Mouse (Mus musculus) intestine, postnatal 0 days (tissue): ENCODE measurements around the gene Psmc3ip. TPM values are rescaled to one million over a fixed set of nuclear protein-coding genes. Genes with fewer than 3 reads are reported as not detected.

Experiments
- ATAC-seq: fragments of 200-750 bp; cut with Nextera tagmentation; 2 replicates; pipeline ENCODE4 v1.8.0; 2017; ENCODE audit warnings: mild to moderate bottlenecking, moderate TSS enrichment, moderate library complexity
- H3K27ac ChIP-seq: fragments of 300-500 bp; sonication (generic); 2 replicates; pipeline ENCODE4 v1.5.1; 2014; ENCODE audit warnings: mild to moderate bottlenecking, low read depth, low read length, moderate library complexity
- H3K27me3 ChIP-seq: fragments of 300-500 bp; sonication (generic); replicated peaks from 2 replicates; pipeline ENCODE4 v1.6.1; 2014; ENCODE audit warnings: low read length, mixed read lengths; ENCODE audit not compliant: control insufficient read depth, insufficient read depth
- H3K36me3 ChIP-seq: fragments of 300-500 bp; sonication (generic); 2 replicates; pipeline ENCODE4 v1.6.1; 2014; ENCODE audit warnings: mild to moderate bottlenecking, moderate library complexity; ENCODE audit not compliant: control insufficient read depth, insufficient read depth
- H3K4me1 ChIP-seq: fragments of 300-500 bp; sonication (generic); replicated peaks from 2 replicates; pipeline ENCODE4 v1.6.1; 2014; ENCODE audit warnings: antibody characterized with exemption, low read length, mixed read lengths; ENCODE audit not compliant: control insufficient read depth, insufficient read depth
- H3K4me2 ChIP-seq: fragments of 300-500 bp; sonication (generic); replicated peaks from 2 replicates; pipeline ENCODE4 v1.6.1; 2014; ENCODE audit warnings: low read depth, mild to moderate bottlenecking, moderate library complexity
- H3K4me3 ChIP-seq: fragments of 300-500 bp; sonication (generic); 2 replicates; pipeline ENCODE4 v1.5.1; 2014; ENCODE audit warnings: low read depth, low read length
- H3K9ac ChIP-seq: fragments of 300-500 bp; sonication (generic); 2 replicates; pipeline ENCODE4 v1.6.1; 2014; ENCODE audit warnings: mild to moderate bottlenecking, low read depth, low read length
- H3K9me3 ChIP-seq: fragments of 300-500 bp; sonication (generic); 2 replicates; pipeline ENCODE4 v1.6.1; 2016; ENCODE audit warnings: mixed run types; ENCODE audit not compliant: control insufficient read depth
- CTCF ChIP-seq: sonication (generic); IDR thresholded peaks from 2 replicates; pipeline ENCODE4 v1.5.1; 2016; ENCODE audit warnings: low read depth, mild to moderate bottlenecking, control low read depth, antibody characterized with exemption, moderate library complexity
- WGBS: fragments of 180-500 bp; shearing (Covaris S2); extraction: QIAGEN DNeasy Blood & Tissue Kit; methylation state at CpG from one replicate; pipeline ENCODE4 v1.1.7; 2014; 5-methylcytosine and 5-hydroxymethylcytosine counted together
- microRNA-seq: library from miRNA; unstranded; fragments of <30 nt; microRNA quantifications from one replicate; pipeline ENCODE4, GENCODE M21; 2016
- polyA plus RNA-seq: library from polyadenylated mRNA; unstranded; fragments of >200 nt; fragmentation: Nextera tagmentation; extraction: Ambion mirVana; gene quantifications from 2 replicates; pipeline ENCODE4 v1.2.1, GENCODE M21; 2015

Gene Psmc3ip
- polyA plus RNA-seq, 1 experiment from 2014 or later: 9.1 TPM

DNA sequence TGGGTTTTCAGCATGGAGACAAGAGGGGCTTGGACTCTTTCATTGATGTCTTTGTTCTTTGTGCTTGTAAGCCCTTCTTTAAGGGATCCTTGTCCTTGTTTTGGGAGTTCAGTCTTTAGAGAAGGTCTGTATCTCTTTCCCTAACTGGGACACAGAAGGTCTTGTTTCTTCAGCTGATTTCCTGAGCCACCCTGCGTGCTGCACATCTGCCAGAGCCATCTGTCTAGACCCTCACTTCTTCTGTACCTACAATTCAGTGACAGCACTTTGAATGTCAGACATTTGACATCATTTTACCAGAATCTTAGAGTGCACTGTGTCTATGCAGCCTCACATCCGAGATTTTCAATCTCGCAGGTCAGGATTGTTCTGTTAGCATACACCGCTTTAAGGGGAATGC is 49.4 kb downstream of the Psmc3ip start:
- 92% methylated on average over 4 of the region's 4 CpGs for WGBS
- H3K27ac ChIP-seq: no peak overlapping the region
- H3K27me3 ChIP-seq: no peaks in the 10 kb centered on the region
- H3K9me3 ChIP-seq: no peaks in the 10 kb centered on the region
- ATAC-seq: no peak
- H3K4me3 ChIP-seq: no peak overlapping the region
- TF ChIP-seq CTCF: no peak
- H3K9ac ChIP-seq: no peak overlapping the region
- no peak overlapping the region for H3K4me2 ChIP-seq
- peaks cover 68% of the 10 kb centered on the region for H3K36me3 ChIP-seq
- no peaks in the 10 kb centered on the region for H3K4me1 ChIP-seq

Small RNA genes lying within 50 kb of the gene (microRNA-seq; reads per million reads assigned to microRNA genes)
- not detected for gene Gm27626

Other genes starting within 250 kb of the Psmc3ip start
- 13.0 and 13.3 TPM in 2 replicates for gene Stat5b, start 244.7 kb downstream of the Psmc3ip start, polyA plus RNA-seq
- 4.8 TPM in 2 replicates for gene Stat5a, start 236.1 kb downstream of the Psmc3ip start, polyA plus RNA-seq
- 61.2 and 68.6 TPM in 2 replicates for gene Stat3, start 155.9 kb downstream of the Psmc3ip start, polyA plus RNA-seq
- 191 and 207 TPM in 2 replicates for gene Cavin1, start 124.5 kb downstream of the Psmc3ip start, polyA plus RNA-seq
- gene Atp6v0a1, start 86.0 kb downstream of the Psmc3ip start, polyA plus RNA-seq: 62.1 and 67.2 TPM in 2 replicates
- gene Naglu, start 25.4 kb downstream of the Psmc3ip start, polyA plus RNA-seq: 25.6 and 25.8 TPM in 2 replicates
- 0.08 TPM in 1 of 2 replicates, not detected in the other for gene Hsd17b1, start 17.0 kb downstream of the Psmc3ip start, polyA plus RNA-seq
- 28.0 TPM in 2 replicates for gene Coasy, start 12.9 kb downstream of the Psmc3ip start, polyA plus RNA-seq
- gene Mlx, start 8.2 kb downstream of the Psmc3ip start, polyA plus RNA-seq: 93.3 and 96.4 TPM in 2 replicates
- gene Retreg3, start 24.5 kb upstream of the Psmc3ip start, polyA plus RNA-seq: 10.3 and 12.3 TPM in 2 replicates
- gene Tubg1, start 24.5 kb upstream of the Psmc3ip start, polyA plus RNA-seq: 20.0 and 20.6 TPM in 2 replicates
- gene Tubg2, start 60.5 kb upstream of the Psmc3ip start, polyA plus RNA-seq: 2.5 and 2.8 TPM in 2 replicates
- gene Cntnap1, start 75.1 kb upstream of the Psmc3ip start, polyA plus RNA-seq: 5.2 and 6.0 TPM in 2 replicates
- 7.7 and 7.8 TPM in 2 replicates for gene Plekhh3, start 75.9 kb upstream of the Psmc3ip start, polyA plus RNA-seq
- 0.13 and 0.22 TPM in 2 replicates for gene Ccr10, start 80.0 kb upstream of the Psmc3ip start, polyA plus RNA-seq
- 9.8 and 10.8 TPM in 2 replicates for gene Ezh1, start 131.0 kb upstream of the Psmc3ip start, polyA plus RNA-seq
- gene Ramp2, start 150.6 kb upstream of the Psmc3ip start, polyA plus RNA-seq: 67.7 and 74.7 TPM in 2 replicates
- 148 and 157 TPM in 2 replicates for gene Vps25, start 158.3 kb upstream of the Psmc3ip start, polyA plus RNA-seq
- gene Wnk4, start 165.1 kb upstream of the Psmc3ip start, polyA plus RNA-seq: 4.6 and 4.7 TPM in 2 replicates
- 0.26 and 0.47 TPM in 2 replicates for gene Cntd1, start 183.6 kb upstream of the Psmc3ip start, polyA plus RNA-seq
- gene Coa3, start 183.7 kb upstream of the Psmc3ip start, polyA plus RNA-seq: 255 and 276 TPM in 2 replicates
- 117 and 124 TPM in 2 replicates for gene Becn1, start 206.8 kb upstream of the Psmc3ip start, polyA plus RNA-seq
- gene Psme3, start 220.8 kb upstream of the Psmc3ip start, polyA plus RNA-seq: 59.5 and 60.2 TPM in 2 replicates
- 0.34 and 0.41 TPM in 2 replicates for gene Aoc2, start 229.6 kb upstream of the Psmc3ip start, polyA plus RNA-seq
- 3.7 and 4.4 TPM in 2 replicates for gene Aoc3, start 235.2 kb upstream of the Psmc3ip start, polyA plus RNA-seq